Mouse (Mus musculus) liver, embryonic 11.5 days (tissue): ENCODE results near the gene Fam124b. TPM values are rescaled to one million over a fixed set of nuclear protein-coding genes. Genes with fewer than 3 reads are reported as not detected.

Experiments used
- ATAC-seq: fragments of 200-750 bp; cut with Nextera tagmentation; replicated peaks from 2 replicates; pipeline ENCODE4 v1.8.0; 2017; ENCODE audit warnings: moderate number of reproducible peaks, mild to moderate bottlenecking, moderate TSS enrichment, moderate library complexity; ENCODE audit not compliant: low FRiP score
- DNase-seq: peaks from one replicate; pipeline ENCODE4 v3.0.0-alpha.2; 2017; ENCODE audit warnings: low spot score
- H3K27ac ChIP-seq: fragments of 300-500 bp; sonication (generic); 2 replicates; pipeline ENCODE4 v1.5.1; 2014; ENCODE audit warnings: mild to moderate bottlenecking, low read depth, low read length, control low read depth
- H3K27me3 ChIP-seq: fragments of 300-500 bp; sonication (generic); replicated peaks from 2 replicates; pipeline ENCODE4 v1.6.1; 2014; ENCODE audit warnings: low read length, mixed read lengths; ENCODE audit not compliant: control insufficient read depth, insufficient read depth
- H3K36me3 ChIP-seq: fragments of 300-500 bp; sonication (generic); 2 replicates; pipeline ENCODE4 v1.6.1; 2014; ENCODE audit warnings: mild to moderate bottlenecking, low read length, moderate library complexity, mixed read lengths; ENCODE audit not compliant: control insufficient read depth, insufficient read depth
- H3K4me1 ChIP-seq: fragments of 300-500 bp; sonication (generic); replicated peaks from 2 replicates; pipeline ENCODE4 v1.6.1; 2014; ENCODE audit warnings: low read length, mixed read lengths; ENCODE audit not compliant: control insufficient read depth, insufficient read depth
- H3K4me2 ChIP-seq: fragments of 300-500 bp; sonication (generic); 2 replicates; pipeline ENCODE4 v1.6.1; 2014; ENCODE audit warnings: mild to moderate bottlenecking, control low read depth, moderate library complexity
- H3K4me3 ChIP-seq: fragments of 300-500 bp; sonication (generic); 2 replicates; pipeline ENCODE4 v1.5.1; 2014; ENCODE audit warnings: low read depth, low read length, control low read depth
- H3K9ac ChIP-seq: fragments of 300-500 bp; sonication (generic); 2 replicates; pipeline ENCODE4 v1.6.1; 2014; ENCODE audit warnings: low read depth, low read length, control low read depth
- H3K9me3 ChIP-seq: fragments of 300-500 bp; sonication (generic); 2 replicates; pipeline ENCODE4 v1.6.1; 2016; ENCODE audit warnings: low read length, inconsistent platforms, mixed read lengths; ENCODE audit not compliant: control insufficient read depth
- WGBS: fragments of 180-500 bp; shearing (Covaris S2); extraction: QIAGEN DNeasy Blood & Tissue Kit; methylation state at CpG from one replicate; pipeline ENCODE4 v1.1.7; 2014; 5-methylcytosine and 5-hydroxymethylcytosine counted together
- polyA plus RNA-seq: library from polyadenylated mRNA; unstranded; fragments of >200 nt; fragmentation: Nextera tagmentation; extraction: Ambion mirVana; gene quantifications from 2 replicates; pipeline ENCODE4 v1.2.1, GENCODE M21; 2014

The Fam124b gene
- polyA plus RNA-seq, 1 experiment from 2014 or later, result not detected

DNA sequence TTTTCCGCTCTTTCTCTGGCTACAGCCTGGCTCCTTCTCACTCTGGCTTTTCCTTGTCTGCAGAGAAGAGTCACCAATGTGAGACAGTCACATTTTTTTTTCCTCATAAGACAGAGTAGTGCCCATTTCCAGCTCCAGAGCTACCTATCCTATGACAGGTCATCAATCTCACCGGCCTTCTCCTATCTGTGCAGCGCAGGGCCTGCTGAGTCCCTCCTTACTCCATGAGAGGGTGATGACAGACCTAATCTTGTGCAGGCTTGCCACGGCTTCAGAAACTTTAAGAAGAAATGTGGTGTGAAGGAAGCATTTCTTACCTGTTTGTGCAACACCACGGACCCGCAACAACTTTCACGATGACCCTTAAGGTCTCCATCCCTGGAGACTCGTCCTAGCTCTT, 25.4 kb downstream of the Fam124b start:
- WGBS, result 78% methylated on average over 8 of the region's 8 CpGs
- DNase-seq (no peak), ATAC-seq (no peak)
- Histone ChIP-seq H3K4me3 (no peak overlapping the region), H3K27me3 (no peaks in the 10 kb centered on the region), H3K27ac (no peak overlapping the region), H3K4me1 (no peaks in the 10 kb centered on the region), H3K9me3 (no peaks in the 10 kb centered on the region), H3K36me3 (no peaks in the 10 kb centered on the region), H3K4me2 (no peak overlapping the region), H3K9ac (no peak overlapping the region)

DNA sequence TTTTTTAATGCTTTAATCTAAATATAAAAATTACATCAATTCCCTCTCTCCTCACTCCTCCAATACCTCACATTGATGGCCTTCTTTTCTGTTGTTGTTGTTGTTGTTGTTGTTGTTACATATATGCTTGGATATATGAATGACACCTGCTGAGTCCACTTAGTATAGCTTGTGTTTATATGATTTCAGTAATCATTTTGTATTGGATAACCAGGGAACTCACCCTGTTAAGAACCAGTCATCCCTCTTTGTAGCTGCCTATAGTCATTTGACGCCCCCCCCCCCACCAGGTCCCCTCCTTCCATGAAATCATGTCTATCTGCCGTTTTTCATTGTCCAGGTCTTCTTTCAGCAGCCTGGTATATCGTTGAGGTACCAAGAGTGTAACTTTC, 36.9 kb downstream of the Fam124b start:
- Histone ChIP-seq H3K27ac (no peak overlapping the region), H3K9me3 (no peaks in the 10 kb centered on the region), H3K27me3 (no peaks in the 10 kb centered on the region), H3K36me3 (no peaks in the 10 kb centered on the region), H3K4me3 (no peak overlapping the region), H3K4me2 (no peak overlapping the region), H3K4me1 (no peaks in the 10 kb centered on the region), H3K9ac (no peak overlapping the region)
- WGBS, result 46% methylated on average over 3 of the region's 3 CpGs
- DNase-seq (no peak), ATAC-seq (no peak)

DNA sequence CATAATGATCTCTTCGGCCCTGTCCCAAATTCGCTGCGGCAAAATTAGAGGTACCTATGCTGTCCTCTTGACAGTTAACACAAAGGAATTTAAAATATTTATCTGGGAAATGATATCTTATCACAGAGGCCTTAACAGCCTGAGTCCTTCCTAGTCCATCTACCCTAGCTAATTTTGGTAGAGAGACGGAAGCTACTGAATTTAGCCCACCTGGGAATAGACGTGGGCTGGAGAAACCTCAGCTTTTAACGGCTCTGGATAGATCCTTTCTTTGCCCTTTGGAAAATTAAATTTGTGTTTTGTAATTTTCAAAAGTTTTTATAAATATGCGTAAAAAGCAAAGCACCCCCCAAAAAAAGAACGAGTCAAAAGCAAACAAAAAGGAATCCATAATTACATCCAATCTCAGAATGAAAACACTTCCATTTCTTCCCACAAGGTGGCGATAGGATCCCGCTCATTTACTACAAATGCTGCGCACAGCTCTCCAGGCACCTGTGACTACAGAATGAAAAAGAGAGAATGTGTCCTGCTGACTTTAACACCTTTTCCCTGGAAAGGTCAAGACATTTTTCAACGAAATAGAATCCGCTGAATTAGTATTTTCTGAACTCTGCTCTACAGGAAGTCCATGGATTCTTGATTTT, 37.4 kb downstream of the Fam124b start:
- H3K27me3 ChIP-seq, result no peaks in the 10 kb centered on the region
- no peak overlapping the region for H3K27ac ChIP-seq
- H3K4me2 ChIP-seq, result no peak overlapping the region
- ATAC-seq (no peak), DNase-seq (no peak)
- no peaks in the 10 kb centered on the region for H3K36me3 ChIP-seq
- no peak overlapping the region for H3K9ac ChIP-seq
- no peaks in the 10 kb centered on the region for H3K9me3 ChIP-seq
- H3K4me1 ChIP-seq, result no peaks in the 10 kb centered on the region
- 41% methylated on average over 13 of the region's 13 CpGs for WGBS
- H3K4me3 ChIP-seq, result no peak overlapping the region

- H3K36me3 ChIP-seq, result no peaks in the 10 kb centered on the region
- 61% methylated on average over 7 of the region's 7 CpGs for WGBS
- no peaks in the 10 kb centered on the region for H3K9me3 ChIP-seq
- H3K27ac ChIP-seq, result no peak overlapping the region
- ATAC-seq (no peak), DNase-seq (no peak)
- H3K9ac ChIP-seq, result no peak overlapping the region
- no peak overlapping the region for H3K4me2 ChIP-seq
- H3K4me1 ChIP-seq, result no peaks in the 10 kb centered on the region
- no peaks in the 10 kb centered on the region for H3K27me3 ChIP-seq
- no peak overlapping the region for H3K4me3 ChIP-seq
Measured at GRCm38 (mm10) chr1:80180128-80180527, 38.1 kb downstream of the Fam124b start.

- Histone ChIP-seq H3K36me3 (no peaks in the 10 kb centered on the region), H3K27me3 (no peaks in the 10 kb centered on the region), H3K27ac (no peak overlapping the region), H3K4me3 (no peak overlapping the region), H3K9me3 (no peaks in the 10 kb centered on the region), H3K9ac (no peak overlapping the region), H3K4me1 (no peaks in the 10 kb centered on the region), H3K4me2 (no peak overlapping the region)
- ATAC-seq, result no peak
- WGBS, result 73% methylated on average over 11 of the region's 11 CpGs
- no peak for DNase-seq
Measured at GRCm38 (mm10) chr1:80177651-80178382, 40.5 kb downstream of the Fam124b start.

GRCm38 (mm10) chr1:80167706-80168105, 50.6 kb downstream of the Fam124b start:
- WGBS, result 75% methylated on average over 5 of the region's 5 CpGs
- Histone ChIP-seq H3K9ac (no peak overlapping the region), H3K4me1 (no peaks in the 10 kb centered on the region), H3K36me3 (no peaks in the 10 kb centered on the region), H3K9me3 (no peaks in the 10 kb centered on the region), H3K4me2 (no peak overlapping the region), H3K27me3 (no peaks in the 10 kb centered on the region), H3K4me3 (no peak overlapping the region), H3K27ac (no peak overlapping the region)
- DNase-seq (no peak), ATAC-seq (no peak)

GRCm38 (mm10) chr1:80166577-80166976, 51.7 kb downstream of the Fam124b start:
- no peaks in the 10 kb centered on the region for H3K36me3 ChIP-seq
- H3K4me1 ChIP-seq, result no peaks in the 10 kb centered on the region
- ATAC-seq (no peak), DNase-seq (no peak)
- no peaks in the 10 kb centered on the region for H3K9me3 ChIP-seq
- no peak overlapping the region for H3K4me3 ChIP-seq
- no peak overlapping the region for H3K9ac ChIP-seq
- no peaks in the 10 kb centered on the region for H3K27me3 ChIP-seq
- WGBS, result 76% methylated on average over 4 of the region's 4 CpGs
- H3K4me2 ChIP-seq, result no peak overlapping the region
- H3K27ac ChIP-seq, result no peak overlapping the region

DNA sequence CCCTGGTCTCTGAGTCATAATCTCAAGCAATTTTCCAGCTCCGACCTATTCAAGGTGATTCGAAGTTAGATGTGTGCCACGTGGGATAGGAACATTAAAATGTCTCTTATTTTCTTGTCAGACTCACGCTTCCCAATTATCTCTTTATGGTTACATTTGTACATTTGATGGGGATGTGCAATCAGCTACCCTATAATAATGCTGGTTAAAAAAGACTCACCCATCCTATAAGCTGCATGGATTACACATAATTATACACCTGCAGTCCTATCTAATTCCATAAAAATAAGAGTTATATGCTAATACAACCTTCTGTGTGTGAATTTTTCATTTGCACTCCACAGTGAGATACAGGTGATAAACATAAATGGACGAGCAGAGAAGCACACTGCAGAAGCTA, 52.9 kb downstream of the Fam124b start:
- H3K36me3 ChIP-seq, result no peaks in the 10 kb centered on the region
- WGBS, result 72% methylated on average over 5 of the region's 5 CpGs
- no peaks in the 10 kb centered on the region for H3K27me3 ChIP-seq
- H3K9me3 ChIP-seq, result no peaks in the 10 kb centered on the region
- no peaks in the 10 kb centered on the region for H3K4me1 ChIP-seq
- DNase-seq (no peak), ATAC-seq (no peak)
- H3K27ac ChIP-seq, result no peak overlapping the region
- no peak overlapping the region for H3K9ac ChIP-seq
- no peak overlapping the region for H3K4me3 ChIP-seq
- no peak overlapping the region for H3K4me2 ChIP-seq

GRCm38 (mm10) chr1:80162943-80163342, 55.3 kb downstream of the Fam124b start:
- no peak for DNase-seq
- WGBS, result 58% methylated on average over 6 of the region's 6 CpGs
- no peak for ATAC-seq

More at GRCm38 (mm10) chr1:80162943-80163342, 55.3 kb downstream of the Fam124b start:
- Histone ChIP-seq H3K9me3 (no peaks in the 10 kb centered on the region), H3K4me1 (no peaks in the 10 kb centered on the region), H3K27me3 (no peaks in the 10 kb centered on the region), H3K9ac (no peak overlapping the region), H3K27ac (no peak overlapping the region), H3K4me3 (no peak overlapping the region), H3K36me3 (no peaks in the 10 kb centered on the region), H3K4me2 (no peak overlapping the region)
